Mouse (Mus musculus): Measurements from ENCODE around the gene Ptcd2. TPM values are rescaled to one million over a fixed set of nuclear protein-coding genes. Genes with fewer than 3 reads are reported as not detected.
A peak's percentile ranks its signal among the peaks of the same experiment; 100 is the strongest.

Ptcd2 gene
- total and polyA plus RNA-seq, 2 experiments from 2014 or later = 47.6 to 57.6 TPM

GRCm38 (mm10) chr13:99356428-99357265, 12.1 kb upstream of the Ptcd2 start:
- H3K9me3 ChIP-seq (ENCODE audit: low read length) = no peaks in the 10 kb centered on the region
- no peak for ATAC-seq

GRCm38 (mm10) chr13:99355861-99356260, 11.4 kb upstream of the Ptcd2 start:
- WGBS = 91% methylated on average over 7 of the region's 7 CpGs
- Histone ChIP-seq H3K4me2 (ENCODE audit: low read depth) (no peak overlapping the region), H3K27ac (ENCODE audit: low read depth, low read length) (no peak overlapping the region), H3K4me1 (ENCODE audit: insufficient read depth) (no peaks in the 10 kb centered on the region), H3K9ac (no peak overlapping the region), H3K27me3 (ENCODE audit: insufficient read depth, low read length) (no peaks in the 10 kb centered on the region), H3K4me3 (ENCODE audit: low read depth, low read length) (no peak overlapping the region), H3K36me3 (ENCODE audit: insufficient read depth) (no peaks in the 10 kb centered on the region; the same call in 1 of the 2 replicates), H3K9me3 (ENCODE audit: low read length) (no peaks in the 10 kb centered on the region)
- ATAC-seq (no peak), DNase-seq (no peak)
- no peak for TF ChIP-seq CTCF (IDR thresholded peaks at IDR 0.05; ENCODE audit: low read depth)

More at GRCm38 (mm10) chr13:99356428-99357265, 12.1 kb upstream of the Ptcd2 start:
- DNase-seq = no peak
- 32% methylated on average over 9 of the region's 9 CpGs for WGBS
- H3K4me2 ChIP-seq (ENCODE audit: low read depth) = no peak overlapping the region
- H3K27me3 ChIP-seq (ENCODE audit: insufficient read depth, low read length) = no peaks in the 10 kb centered on the region
- TF ChIP-seq CTCF (IDR thresholded peaks at IDR 0.05; ENCODE audit: low read depth) = peak; percentile 46
- no peaks in the 10 kb centered on the region for H3K4me1 ChIP-seq (ENCODE audit: insufficient read depth)
- no peak overlapping the region for H3K27ac ChIP-seq (ENCODE audit: low read depth, low read length)
- H3K36me3 ChIP-seq (ENCODE audit: insufficient read depth) = no peaks in the 10 kb centered on the region; the same call in 1 of the 2 replicates
- no peak overlapping the region for H3K9ac ChIP-seq
- H3K4me3 ChIP-seq (ENCODE audit: low read depth, low read length) = no peak overlapping the region

GRCm38 (mm10) chr13:99355072-99355471, 10.6 kb upstream of the Ptcd2 start:
- DNase-seq (no peak), ATAC-seq (no peak)
- no peaks in the 10 kb centered on the region; the same call in 1 of the 2 replicates for H3K36me3 ChIP-seq (ENCODE audit: insufficient read depth)
- H3K27me3 ChIP-seq (ENCODE audit: insufficient read depth, low read length) = no peaks in the 10 kb centered on the region
- 89% methylated on average over 6 of the region's 6 CpGs for WGBS
- no peak overlapping the region for H3K4me2 ChIP-seq (ENCODE audit: low read depth)
- H3K4me3 ChIP-seq (ENCODE audit: low read depth, low read length) = no peak overlapping the region
- no peaks in the 10 kb centered on the region for H3K9me3 ChIP-seq (ENCODE audit: low read length)
- H3K27ac ChIP-seq (ENCODE audit: low read depth, low read length) = no peak overlapping the region
- H3K4me1 ChIP-seq (ENCODE audit: insufficient read depth) = no peaks in the 10 kb centered on the region
- H3K9ac ChIP-seq = no peak overlapping the region
- TF ChIP-seq CTCF (IDR thresholded peaks at IDR 0.05; ENCODE audit: low read depth) = no peak

- peak overlapping the region; percentile 36; the same call in 1 of the 2 replicates for H3K9ac ChIP-seq
- H3K4me3 ChIP-seq (ENCODE audit: low read depth, low read length) = peak overlapping the region; percentile 42
- ATAC-seq (peak; percentile 63), DNase-seq (no peak)
- H3K27me3 ChIP-seq (ENCODE audit: insufficient read depth, low read length) = no peaks in the 10 kb centered on the region
- H3K27ac ChIP-seq (ENCODE audit: low read depth, low read length) = peak overlapping the region; percentile 70; the same call in 1 of the 2 replicates
- H3K4me2 ChIP-seq (ENCODE audit: low read depth) = peak overlapping the region; percentile 56
- TF ChIP-seq CTCF (IDR thresholded peaks at IDR 0.05; ENCODE audit: low read depth) = no peak
- no peaks in the 10 kb centered on the region for H3K9me3 ChIP-seq (ENCODE audit: low read length)
- 5% methylated on average over 7 of the region's 7 CpGs for WGBS
- no peaks in the 10 kb centered on the region for H3K4me1 ChIP-seq (ENCODE audit: insufficient read depth)
- peaks cover 4% of the 10 kb centered on the region for H3K36me3 ChIP-seq (ENCODE audit: insufficient read depth)
Measured at GRCm38 (mm10) chr13:99353490-99353851, 9.0 kb upstream of the Ptcd2 start.

- Histone ChIP-seq H3K9me3 (ENCODE audit: low read length) (no peaks in the 10 kb centered on the region), H3K36me3 (ENCODE audit: insufficient read depth) (peaks cover 4% of the 10 kb centered on the region), H3K27ac (ENCODE audit: low read depth, low read length) (peak overlapping the region; percentile 70; the same call in 1 of the 2 replicates), H3K9ac (0 out of 2 replicates have a peak overlapping the region, but pooled peaks have one; percentile 36), H3K4me3 (ENCODE audit: low read depth, low read length) (peak overlapping the region; percentile 42), H3K4me1 (ENCODE audit: insufficient read depth) (no peaks in the 10 kb centered on the region), H3K27me3 (ENCODE audit: insufficient read depth, low read length) (no peaks in the 10 kb centered on the region), H3K4me2 (ENCODE audit: low read depth) (peak overlapping the region; percentile 56)
- ATAC-seq (peak; percentile 100), DNase-seq (peak; percentile 99)
- TF ChIP-seq CTCF (IDR thresholded peaks at IDR 0.05; ENCODE audit: low read depth) = peak; percentile 100
- 11% methylated on average over 28 of the region's 28 CpGs for WGBS
Measured at GRCm38 (mm10) chr13:99352758-99353489, 8.4 kb upstream of the Ptcd2 start.

- DNase-seq (no peak), ATAC-seq (no peak)
- H3K9ac ChIP-seq = no peak overlapping the region
- H3K4me1 ChIP-seq (ENCODE audit: insufficient read depth) = no peaks in the 10 kb centered on the region
- H3K4me3 ChIP-seq (ENCODE audit: low read depth, low read length) = no peak overlapping the region
- no peaks in the 10 kb centered on the region for H3K27me3 ChIP-seq (ENCODE audit: insufficient read depth, low read length)
- no peaks in the 10 kb centered on the region for H3K9me3 ChIP-seq (ENCODE audit: low read length)
- no peak for TF ChIP-seq CTCF (IDR thresholded peaks at IDR 0.05; ENCODE audit: low read depth)
- H3K27ac ChIP-seq (ENCODE audit: low read depth, low read length) = no peak overlapping the region
- H3K4me2 ChIP-seq (ENCODE audit: low read depth) = no peak overlapping the region
- WGBS = 92% methylated on average over 3 of the region's 3 CpGs
- H3K36me3 ChIP-seq (ENCODE audit: insufficient read depth) = peaks cover 4% of the 10 kb centered on the region
Measured at GRCm38 (mm10) chr13:99351596-99351995, 7.1 kb upstream of the Ptcd2 start.

- DNase-seq = no peak
- Histone ChIP-seq H3K36me3 (ENCODE audit: insufficient read depth) (peaks cover 4% of the 10 kb centered on the region), H3K4me1 (ENCODE audit: insufficient read depth) (no peaks in the 10 kb centered on the region), H3K27ac (ENCODE audit: low read depth, low read length) (no peak overlapping the region), H3K27me3 (ENCODE audit: insufficient read depth, low read length) (no peaks in the 10 kb centered on the region), H3K4me2 (ENCODE audit: low read depth) (no peak overlapping the region), H3K9me3 (ENCODE audit: low read length) (no peaks in the 10 kb centered on the region), H3K9ac (no peak overlapping the region), H3K4me3 (ENCODE audit: low read depth, low read length) (no peak overlapping the region)
- ATAC-seq = no peak
- 85% methylated on average over 8 of the region's 8 CpGs for WGBS
- no peak for TF ChIP-seq CTCF (IDR thresholded peaks at IDR 0.05; ENCODE audit: low read depth)
Measured at GRCm38 (mm10) chr13:99351186-99351585, 6.7 kb upstream of the Ptcd2 start.
